Mouse (Mus musculus): ENCODE data around the gene Zfp90.

DNA sequence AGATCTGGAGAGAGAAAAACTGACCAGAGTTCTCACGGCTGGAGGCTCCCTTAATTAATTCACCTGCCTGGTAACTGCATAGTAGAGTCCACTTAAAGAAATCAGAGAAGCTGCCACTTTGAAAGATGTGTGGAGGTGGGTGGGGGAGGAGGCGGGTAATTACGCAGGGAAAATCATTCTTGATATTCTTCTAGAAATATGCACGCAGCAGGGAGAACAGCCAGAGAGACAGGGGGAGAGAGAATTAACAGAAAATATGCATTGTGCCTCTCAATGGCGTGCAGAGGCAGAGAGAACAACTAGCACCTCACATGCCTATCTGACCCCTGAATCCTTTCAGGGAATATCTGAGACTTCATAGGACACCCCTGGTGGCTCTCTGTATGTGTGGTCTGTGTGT is 14.9 kb upstream of the Zfp90 start:
- TF ChIP-seq EP300 (IDR thresholded peaks at IDR 0.05; ENCODE audit: insufficient read depth, low read depth, low read length) (no peak), CTCF (IDR thresholded peaks at IDR 0.05) (no peak), POLR2A (IDR thresholded peaks at IDR 0.05; ENCODE audit: insufficient read depth, low read depth, low read length) (no peak)

All from heart, adult 2 months (tissue).